Mouse (Mus musculus): Measurements from ENCODE around the gene Desi1.

The Desi1 gene

DNA sequence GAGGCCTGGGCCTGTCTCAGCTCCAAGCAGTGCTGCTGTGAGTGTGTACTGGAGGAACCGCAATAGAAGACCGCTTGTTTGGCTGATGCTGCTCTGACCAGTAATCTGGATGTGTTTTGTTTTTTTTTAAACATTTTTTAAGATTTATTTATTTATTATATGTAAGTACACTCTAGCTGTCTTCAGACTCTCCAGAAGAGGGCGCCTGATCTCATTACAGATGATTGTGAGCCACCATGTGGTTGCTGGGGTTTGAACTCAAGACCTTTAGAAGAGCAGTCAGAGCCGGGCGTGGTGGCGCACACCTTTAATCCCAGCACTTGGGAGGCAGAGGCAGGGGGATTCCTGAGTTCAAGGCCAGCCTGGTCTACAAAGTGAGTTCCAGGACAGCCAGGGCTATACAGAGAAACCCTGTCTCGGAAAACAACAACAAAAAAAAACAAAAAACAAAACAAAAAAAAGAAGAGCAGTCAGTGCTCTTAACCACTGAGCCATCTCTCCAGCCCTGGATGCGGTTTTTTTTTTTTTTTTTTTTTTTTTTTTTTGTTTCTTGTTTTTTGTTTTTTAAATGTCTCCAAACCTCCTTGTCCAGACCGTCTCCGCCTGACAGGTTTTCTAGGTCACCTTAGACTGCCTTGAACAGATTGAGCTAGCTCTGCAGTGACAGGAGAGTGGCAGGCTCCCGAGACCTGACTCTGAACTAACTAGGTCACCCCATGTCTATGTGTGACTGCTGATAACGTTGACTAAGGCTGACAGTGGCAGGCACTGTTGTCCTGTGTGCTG is 2.4 kb upstream of the Desi1 start:
- TF ChIP-seq GATA4 (IDR thresholded peaks at IDR 0.05; ENCODE audit: insufficient replicate concordance, low read length) = no peak

DNA sequence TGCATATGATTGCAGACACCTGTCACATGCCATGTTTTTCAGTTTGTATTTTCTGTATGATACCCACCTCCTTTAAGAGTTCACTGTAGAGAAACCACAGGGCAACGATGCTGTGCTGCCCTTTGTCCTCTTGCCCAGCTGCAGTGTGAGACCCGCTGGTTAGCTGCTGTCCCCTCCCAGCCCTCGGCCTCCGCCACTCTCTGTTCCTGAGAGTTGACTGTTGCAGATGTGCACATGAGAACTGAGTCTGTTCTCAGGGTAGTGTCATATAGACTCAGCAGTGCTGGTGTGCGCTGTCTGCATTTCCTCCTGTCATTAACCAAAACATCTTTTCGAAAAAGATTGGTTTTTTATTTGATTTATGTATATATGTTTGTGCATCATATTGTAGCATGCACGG is 1.3 kb downstream of the Desi1 start:
- no peak for TF ChIP-seq GATA4 (IDR thresholded peaks at IDR 0.05; ENCODE audit: insufficient replicate concordance, low read length)

DNA sequence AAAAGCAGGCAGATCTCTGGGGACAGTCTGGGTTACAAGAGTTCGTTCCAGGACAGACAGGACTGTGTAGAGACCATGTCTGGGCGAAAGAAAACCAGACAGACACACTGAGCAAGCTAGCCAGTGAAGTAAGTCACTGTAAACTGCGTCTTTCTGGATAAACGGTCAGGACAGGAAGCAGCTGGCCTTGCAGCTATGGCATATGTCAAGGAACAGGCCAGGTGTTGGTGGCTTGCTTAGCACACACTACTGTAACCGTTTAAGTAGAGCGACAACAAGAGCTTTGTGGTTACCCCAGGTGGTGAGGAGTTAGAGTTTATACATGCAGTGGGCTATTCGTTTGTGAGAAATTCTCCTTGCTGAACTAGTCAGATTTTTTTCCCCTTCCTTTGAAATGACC is 5.9 kb downstream of the Desi1 start:
- no peak for TF ChIP-seq GATA4 (IDR thresholded peaks at IDR 0.05; ENCODE audit: insufficient replicate concordance, low read length)

DNA sequence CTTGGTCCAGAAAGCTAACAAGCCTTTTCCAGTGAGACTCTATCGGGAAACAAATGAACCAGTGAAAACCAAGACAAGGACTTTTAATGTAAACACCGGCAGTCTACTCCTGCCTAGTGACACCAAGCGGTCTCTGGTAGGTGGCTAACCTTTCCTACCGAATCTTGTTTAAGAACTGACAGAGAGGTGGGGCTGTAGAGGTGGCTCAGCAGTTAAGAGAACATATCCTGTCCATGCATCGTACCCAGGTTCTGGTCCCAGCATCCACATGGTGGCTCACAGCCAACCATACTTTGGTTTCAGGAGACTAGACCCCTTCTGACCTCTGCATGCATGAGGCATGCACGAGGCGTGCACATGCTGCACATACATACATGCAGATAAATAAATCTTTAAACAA is 6.4 kb downstream of the Desi1 start:
- no peak for TF ChIP-seq GATA4 (IDR thresholded peaks at IDR 0.05; ENCODE audit: insufficient replicate concordance, low read length)

DNA sequence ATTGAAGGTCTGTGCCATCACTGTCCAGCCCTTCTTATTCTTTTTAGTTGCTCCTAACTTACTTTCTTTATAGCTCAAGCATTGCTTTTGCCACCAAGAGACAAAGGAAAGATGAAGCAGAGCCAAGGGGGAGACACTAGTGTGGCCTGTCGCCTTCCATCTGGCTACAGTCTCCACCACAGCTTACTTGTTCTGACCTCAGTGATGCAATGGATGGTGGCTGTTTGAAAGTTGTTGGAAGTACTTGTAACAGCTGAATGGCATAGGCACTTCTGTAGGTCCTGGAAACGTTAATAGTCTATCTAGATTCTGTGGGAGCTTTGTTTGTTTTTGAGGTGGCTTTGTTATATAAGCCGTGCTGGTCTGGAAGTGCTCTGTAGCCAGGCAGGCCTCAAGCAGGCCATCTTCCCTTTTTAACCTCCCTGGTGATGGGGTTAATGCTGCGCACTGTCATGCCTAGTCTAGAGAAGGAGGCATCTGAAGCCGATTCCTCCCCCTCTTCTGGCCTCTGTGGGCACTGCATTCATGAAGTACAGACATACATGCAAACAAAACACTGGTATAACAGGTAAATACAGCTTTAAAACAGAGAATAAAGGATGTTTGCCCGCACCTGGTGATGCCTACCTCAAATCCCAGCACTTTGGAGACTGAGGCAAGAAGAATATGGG is 9.6 kb downstream of the Desi1 start:
- TF ChIP-seq GATA4 (IDR thresholded peaks at IDR 0.05; ENCODE audit: insufficient replicate concordance, low read length) = no peak

DNA sequence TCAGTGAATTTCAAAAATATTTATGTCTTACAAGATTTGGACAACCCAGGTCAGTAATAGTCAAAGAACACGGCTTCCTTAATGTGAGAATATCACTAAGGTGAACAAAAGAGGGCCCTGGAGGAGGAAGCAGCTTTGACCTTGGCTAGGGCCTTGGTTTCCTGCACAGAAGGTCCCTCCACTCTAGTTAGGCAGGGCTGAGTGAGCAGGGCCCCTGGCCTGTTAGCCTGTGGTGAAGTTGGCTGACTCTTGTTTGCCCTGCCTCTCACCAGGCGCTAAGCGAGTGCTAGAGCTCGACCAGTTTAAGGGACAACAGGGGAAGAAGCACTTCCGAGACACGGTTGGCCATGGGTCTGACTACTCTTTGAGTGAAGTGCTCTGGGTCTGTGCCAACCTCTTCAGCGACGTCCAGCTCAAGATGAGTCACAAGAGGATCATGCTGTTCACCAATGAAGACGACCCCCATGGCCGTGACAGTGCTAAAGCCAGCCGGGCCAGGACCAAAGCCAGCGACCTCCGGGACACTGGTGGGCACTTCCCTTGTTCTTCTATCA is 11.1 kb downstream of the Desi1 start:
- no peak for TF ChIP-seq GATA4 (IDR thresholded peaks at IDR 0.05; ENCODE audit: insufficient replicate concordance, low read length)

DNA sequence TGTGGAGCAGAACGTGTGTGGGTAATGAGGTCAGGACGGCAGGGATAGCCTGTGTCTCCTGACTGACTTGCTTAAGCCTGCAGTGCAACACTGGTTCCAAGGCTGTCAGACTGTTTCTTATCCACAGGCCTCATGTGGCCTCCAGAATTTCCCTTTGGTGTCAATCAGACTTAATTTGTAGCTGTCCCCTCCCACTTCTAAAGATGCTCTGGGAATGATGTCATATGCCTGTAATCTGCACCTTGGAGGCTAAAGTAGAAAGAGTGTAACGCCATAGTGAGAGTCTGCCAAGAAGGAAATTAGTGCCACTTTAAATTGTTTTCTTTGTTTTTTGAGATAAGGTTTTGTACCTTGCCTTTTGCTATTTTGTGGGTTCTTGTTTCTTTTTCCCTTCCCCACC is 14.4 kb downstream of the Desi1 start:
- no peak for TF ChIP-seq GATA4 (IDR thresholded peaks at IDR 0.05; ENCODE audit: insufficient replicate concordance, low read length)

DNA sequence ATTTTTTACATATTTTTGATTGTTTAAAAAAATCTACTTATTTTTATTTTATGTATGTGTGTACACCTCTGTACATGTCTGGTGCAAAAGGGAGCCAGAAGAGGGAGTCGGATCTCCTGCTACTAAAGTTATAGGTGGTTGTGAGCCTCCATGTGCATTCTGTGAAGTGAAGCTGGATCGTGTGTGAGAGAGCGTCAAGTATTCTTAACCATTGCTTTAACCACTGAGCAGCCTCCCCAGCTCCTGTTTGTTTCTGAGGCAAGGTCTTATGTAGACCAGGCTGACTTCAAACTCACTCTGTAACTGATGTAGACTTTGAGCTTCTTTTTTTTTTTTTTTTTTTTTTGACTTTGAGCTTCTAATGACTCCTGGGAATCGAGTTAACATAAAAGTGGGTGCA is 16.2 kb downstream of the Desi1 start:
- TF ChIP-seq GATA4 (IDR thresholded peaks at IDR 0.05; ENCODE audit: insufficient replicate concordance, low read length) = no peak

DNA sequence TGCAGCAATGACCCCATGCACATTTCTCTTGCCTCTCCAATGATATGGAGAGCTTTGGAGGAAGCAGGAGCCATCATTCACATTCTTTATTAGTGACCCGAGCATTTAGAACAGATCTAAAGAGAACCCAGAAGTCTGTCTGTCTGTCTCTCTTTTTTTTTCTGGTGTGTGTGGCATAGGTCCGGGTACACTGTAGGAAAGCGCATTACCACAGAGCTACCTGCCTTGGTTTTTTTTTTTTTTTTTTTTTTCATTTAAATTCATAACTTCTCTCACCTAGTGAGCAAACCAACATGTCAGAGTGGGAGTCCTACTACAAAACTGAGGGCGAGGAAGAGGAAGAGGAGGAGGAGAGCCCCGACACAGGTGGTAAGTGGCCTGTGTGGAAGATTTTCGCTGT is 16.8 kb downstream of the Desi1 start:
- no peak for TF ChIP-seq GATA4 (IDR thresholded peaks at IDR 0.05; ENCODE audit: insufficient replicate concordance, low read length)

DNA sequence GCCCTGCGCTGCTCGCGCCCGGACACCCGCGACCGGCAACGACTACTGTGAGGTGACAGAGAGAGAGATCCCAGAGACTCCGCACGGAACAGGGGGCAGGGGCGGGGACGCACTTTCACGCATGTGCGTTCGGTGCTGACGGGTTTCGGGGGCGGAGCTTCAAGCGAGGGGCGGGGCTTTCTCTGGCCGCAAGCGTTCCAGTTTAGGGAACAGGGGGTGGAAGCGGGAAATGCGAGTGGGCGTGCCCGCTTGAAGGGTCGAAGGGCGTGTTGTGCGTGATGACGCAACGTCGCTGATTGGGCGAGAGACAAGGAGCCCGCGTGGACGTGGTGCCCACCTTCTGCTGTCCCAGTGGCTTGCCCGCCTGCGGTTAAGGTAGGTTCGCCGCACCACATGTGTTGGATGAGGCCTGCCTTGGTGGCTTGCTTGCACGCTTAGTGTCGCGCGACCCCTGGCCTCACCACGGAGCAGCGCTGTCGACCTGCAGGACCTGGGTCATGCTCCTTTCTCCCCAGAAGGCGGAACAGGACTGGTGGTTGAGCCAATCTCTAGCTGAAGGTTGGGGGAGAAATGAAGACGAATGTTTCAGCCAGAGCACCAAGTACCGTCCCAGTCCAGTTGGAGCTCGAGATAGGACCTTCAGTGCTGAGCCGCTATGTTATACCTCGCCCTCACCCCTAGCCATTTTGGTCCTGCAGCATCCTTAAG is 17.4 kb downstream of the Desi1 start:
- peak; percentile 92; the same call in 1 of the 2 replicates for TF ChIP-seq GATA4 (IDR thresholded peaks at IDR 0.05; ENCODE audit: insufficient replicate concordance, low read length)

DNA sequence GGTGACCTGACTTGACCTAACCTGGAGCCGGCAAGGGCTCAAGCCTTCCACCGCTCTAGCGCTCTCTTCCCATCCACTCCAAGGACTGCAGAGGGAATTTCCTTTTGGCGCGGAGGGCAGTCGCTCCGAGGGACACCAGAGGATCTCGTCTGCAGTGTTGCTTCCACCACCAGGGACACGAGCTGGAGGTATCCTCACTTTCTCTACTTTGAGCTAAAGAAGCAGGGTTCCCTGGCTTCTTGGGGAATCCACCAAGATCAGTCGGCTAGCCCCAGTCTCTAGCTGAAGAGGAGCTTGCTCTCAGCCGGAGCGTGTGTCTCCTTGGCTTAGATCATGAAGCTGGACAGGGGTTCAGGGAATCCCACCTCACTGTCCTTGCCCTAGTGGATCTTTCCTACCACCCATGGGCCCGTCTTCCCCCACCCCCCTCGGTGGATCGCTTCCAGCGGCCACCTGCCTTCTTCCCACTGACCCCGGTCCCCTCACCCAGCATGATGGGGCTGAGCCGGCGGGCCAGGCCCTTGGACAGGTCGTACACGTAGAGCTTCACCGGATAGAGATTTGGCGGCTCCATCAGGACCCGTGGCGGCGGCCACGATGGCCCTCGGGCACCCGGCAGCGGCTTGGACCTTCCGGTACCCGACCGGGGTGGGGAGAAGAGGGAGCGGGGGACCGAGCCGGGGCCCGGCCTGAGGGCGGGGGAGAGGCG is 18.1 kb downstream of the Desi1 start:
- no peak for TF ChIP-seq GATA4 (IDR thresholded peaks at IDR 0.05; ENCODE audit: insufficient replicate concordance, low read length)

DNA sequence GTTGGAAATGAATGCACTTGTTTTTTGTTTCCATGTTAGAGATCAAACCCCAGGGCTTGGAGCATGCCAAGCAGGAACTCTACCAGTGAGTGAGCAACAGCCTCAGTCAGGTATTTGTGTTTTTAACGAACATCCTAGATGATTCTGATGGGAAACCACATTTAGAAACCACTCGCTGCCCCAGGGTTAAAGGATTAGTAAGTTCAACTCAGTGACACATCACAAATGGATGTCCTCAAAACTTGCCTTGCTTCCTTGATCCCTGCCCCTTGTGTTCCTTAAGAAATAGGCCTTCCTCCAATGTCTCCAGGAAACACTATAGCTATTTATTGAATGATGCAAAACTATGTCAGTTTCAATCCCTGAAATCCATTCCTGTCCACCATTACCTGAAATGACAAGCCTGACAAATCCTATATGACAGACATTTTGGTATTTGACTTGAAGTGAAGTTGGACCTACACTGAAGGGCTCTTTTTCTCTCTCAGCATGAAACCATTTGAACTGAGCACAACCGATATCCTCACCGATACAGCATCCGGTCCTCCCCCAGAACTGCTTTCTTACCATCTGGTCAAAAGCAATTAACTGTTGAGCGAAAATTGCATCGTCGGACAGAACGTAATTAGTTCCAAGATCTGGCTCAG is 18.8 kb downstream of the Desi1 start:
- no peak for TF ChIP-seq GATA4 (IDR thresholded peaks at IDR 0.05; ENCODE audit: insufficient replicate concordance, low read length)

DNA sequence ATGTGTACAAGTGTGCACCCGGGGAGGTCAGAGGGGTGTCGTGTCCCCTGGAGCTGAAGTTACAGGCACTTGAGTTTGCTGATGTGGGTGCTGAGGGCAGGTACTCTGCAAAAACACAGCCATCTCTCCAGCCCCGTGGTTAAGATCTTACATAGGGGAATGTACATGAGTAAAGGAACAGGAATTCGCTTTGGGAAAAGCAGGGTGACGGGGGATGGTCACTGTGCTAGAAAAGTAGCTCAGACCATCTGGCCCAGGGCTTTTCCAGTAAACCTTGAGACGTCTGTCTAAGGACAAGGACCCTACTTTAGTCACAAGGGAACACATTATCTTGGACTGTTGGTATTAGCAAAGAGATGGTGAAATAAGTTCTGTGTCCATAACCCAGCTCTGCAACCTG is 21.7 kb downstream of the Desi1 start:
- TF ChIP-seq GATA4 (IDR thresholded peaks at IDR 0.05; ENCODE audit: insufficient replicate concordance, low read length) = no peak

DNA sequence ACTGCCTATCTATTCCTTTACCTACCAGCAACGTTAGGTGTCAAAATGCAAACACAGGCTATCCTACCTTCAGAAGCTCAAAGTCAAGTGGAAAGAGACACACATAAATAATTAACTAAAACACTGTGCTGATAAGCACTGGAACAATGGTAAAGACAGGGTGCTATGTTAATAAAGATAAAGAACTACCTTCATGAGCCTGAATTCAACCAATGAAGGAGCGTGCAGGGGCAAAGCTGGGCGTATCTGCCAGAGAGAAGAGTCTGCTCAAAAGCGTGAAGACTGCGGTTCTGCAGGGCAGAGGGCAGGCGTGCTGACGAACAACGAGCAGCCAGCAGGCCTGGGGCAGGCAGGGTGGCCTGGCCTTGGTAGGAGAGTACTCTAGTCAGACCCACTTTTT is 29.4 kb downstream of the Desi1 start:
- TF ChIP-seq GATA4 (IDR thresholded peaks at IDR 0.05; ENCODE audit: insufficient replicate concordance, low read length) = no peak

DNA sequence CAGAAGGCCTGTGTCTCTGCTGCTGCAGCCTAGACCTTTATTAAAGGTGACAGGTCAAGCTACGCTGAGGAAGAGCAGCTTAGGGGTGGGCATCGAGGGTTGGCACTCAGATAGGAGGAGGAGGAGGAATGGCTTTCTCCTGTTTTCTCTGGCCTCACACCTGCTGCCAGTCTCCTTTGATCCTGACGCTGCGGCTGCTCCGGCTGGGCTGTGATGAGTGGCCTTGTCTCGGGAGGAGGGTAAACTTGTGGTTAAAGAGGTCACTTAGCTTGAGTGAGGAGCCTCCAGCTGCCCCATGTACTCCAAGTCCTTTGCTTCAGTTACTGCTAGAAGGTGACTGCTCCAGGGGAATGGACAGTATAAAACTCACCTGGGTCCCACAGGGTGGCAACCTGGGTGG is 39.7 kb downstream of the Desi1 start:
- TF ChIP-seq GATA4 (IDR thresholded peaks at IDR 0.05; ENCODE audit: insufficient replicate concordance, low read length) = no peak
